Mouse (Mus musculus) fat pad, adult 2 months (tissue): ENCODE measurements around the gene Rbm28.
A peak's percentile ranks its signal among the peaks of the same experiment; 100 is the strongest.

ENCODE experiments used
- DNase-seq: peaks from one replicate; pipeline ENCODE4 v3.0.0-alpha.2; 2011; ENCODE audit warnings: low read depth, low spot score; ENCODE audit errors: extremely low read depth

Rbm28 gene

DNA sequence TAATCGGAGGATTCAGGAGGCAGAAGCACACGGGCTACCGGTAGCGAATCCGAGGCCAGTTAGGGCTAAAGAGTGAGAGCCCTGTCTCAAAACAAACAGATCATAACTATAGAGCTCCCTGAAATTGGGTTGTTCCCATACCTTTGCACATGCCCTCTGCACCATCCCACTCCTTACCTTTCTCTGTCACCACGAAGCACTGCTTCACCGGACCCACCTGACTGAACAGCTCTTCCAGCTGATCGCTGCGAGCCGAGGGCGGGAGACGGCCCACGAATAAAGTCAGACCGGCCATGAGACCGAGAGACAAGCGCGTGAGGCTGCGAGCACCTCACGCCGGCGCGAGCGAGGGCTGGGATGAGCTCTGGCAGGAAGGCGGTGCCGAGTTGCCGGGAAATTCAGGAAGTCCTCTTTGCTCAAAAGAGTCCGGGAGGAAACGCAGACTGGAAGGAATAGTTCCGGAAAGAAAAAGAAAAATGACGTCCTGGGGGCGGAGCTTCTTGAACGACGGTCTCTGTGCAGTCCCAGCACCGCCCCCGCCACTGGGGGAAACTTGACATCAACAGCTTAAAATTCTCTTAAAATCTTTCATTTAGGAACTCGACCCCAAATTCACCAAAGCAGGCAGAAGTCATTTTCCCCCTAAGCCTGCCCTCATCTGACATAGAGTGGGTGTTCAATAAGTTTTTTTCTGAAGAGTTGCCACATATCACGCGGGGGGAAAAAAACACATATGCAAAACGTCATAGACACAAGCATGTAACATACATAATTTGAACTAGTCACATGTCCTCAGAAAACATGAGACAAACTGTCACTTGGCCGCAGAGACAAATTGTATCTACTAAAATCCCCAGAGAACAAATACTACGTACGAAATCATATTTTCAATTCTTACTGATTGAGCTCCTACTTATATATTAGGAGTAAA lies at the start of gene Rbm28:
Gene Rbm28 (minus strand): TSS at position 693 of the 931 bp plus-strand sequence.
- peak; percentile 59 for DNase-seq

GRCm38 (mm10) chr6:29214245-29214644 lies 49.4 kb upstream of the Rbm28 start:
- DNase-seq: no peak

DNA sequence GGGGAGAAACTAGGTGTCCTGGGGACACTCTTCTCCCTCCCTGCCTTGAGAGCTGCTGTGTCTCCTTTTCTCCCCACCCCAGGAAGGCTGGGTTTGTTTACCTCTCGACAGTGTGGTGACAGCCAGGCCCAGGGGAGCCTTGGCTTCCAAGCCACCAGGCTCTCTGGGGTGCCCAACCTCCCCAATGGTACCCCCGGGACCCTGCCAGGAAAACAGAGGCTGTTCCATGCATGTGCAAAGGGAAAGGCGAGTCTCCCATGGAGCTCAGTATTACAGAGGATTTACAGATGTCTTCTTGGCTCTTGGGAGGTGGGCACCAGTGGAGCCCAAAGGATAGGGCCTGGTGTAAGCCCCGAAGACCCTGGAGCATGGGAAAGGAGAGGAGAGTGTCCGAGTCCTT lies 48.6 kb upstream of the Rbm28 start:
- no peak for DNase-seq

- DNase-seq: no peak
Observed at GRCm38 (mm10) chr6:29211806-29212492, 47.1 kb upstream of the Rbm28 start.

DNA sequence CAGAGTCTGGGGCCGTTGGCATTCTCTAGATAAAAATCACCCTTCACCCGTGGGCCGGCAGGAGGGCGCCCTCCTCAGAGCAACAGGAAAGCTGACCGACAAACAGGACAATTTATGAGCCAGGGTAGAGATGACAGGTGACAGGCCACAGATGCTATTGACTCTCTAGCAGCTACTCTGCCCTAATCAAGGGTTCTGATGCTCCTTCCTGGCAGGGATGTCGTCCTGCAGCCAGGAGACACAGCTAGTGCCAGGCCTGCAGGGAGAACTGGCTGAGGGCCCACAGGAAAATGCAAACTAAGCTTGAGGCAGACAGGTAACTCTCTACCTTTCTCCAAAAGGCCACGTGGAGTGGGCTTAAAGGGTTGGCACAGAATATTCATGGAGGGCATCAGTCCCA lies 46.3 kb upstream of the Rbm28 start:
- no peak for DNase-seq

- DNase-seq: no peak
Observed at GRCm38 (mm10) chr6:29210231-29210936, 45.6 kb upstream of the Rbm28 start.

DNA sequence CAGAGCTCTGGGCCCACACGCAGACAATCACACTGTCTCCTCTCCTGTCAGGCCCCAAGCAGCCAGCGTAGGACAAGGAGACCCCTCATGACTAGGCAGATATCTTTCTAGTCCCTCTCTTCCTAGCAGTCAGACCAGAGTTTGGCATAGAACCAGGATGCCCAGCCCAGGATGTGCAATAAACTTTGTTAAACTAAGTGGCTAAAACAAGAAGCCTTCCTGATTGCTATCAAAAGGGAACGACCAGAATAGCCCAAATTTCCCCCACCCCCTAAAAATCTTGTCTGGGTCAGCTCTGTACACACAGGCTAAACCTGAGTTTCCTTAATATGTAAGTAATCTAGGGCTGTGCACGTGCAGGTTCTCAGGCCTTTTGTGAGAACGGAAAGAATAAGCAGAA lies 43.4 kb upstream of the Rbm28 start:
- no peak for DNase-seq

DNA sequence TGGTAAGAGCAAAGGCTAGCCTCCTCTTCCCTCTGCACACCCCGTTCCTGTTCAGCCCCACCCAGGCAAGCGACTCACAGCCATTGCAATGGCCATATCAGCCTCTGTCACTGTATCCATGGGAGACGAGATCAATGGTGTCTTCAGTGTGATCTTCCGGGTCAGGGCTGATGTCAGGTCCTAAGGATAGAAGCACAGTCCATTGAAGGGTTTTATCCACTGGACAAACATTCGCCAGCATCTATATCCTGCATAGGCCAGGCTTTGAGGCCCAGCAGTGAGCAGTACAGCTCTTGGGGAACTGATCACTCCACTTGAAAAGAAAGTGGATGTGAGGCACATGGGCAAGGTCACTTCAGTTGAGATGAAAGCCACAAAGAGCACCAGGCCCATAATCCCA lies 42.2 kb upstream of the Rbm28 start:
- DNase-seq: no peak

- no peak for DNase-seq
Observed at GRCm38 (mm10) chr6:29206006-29206405, 41.2 kb upstream of the Rbm28 start.

DNA sequence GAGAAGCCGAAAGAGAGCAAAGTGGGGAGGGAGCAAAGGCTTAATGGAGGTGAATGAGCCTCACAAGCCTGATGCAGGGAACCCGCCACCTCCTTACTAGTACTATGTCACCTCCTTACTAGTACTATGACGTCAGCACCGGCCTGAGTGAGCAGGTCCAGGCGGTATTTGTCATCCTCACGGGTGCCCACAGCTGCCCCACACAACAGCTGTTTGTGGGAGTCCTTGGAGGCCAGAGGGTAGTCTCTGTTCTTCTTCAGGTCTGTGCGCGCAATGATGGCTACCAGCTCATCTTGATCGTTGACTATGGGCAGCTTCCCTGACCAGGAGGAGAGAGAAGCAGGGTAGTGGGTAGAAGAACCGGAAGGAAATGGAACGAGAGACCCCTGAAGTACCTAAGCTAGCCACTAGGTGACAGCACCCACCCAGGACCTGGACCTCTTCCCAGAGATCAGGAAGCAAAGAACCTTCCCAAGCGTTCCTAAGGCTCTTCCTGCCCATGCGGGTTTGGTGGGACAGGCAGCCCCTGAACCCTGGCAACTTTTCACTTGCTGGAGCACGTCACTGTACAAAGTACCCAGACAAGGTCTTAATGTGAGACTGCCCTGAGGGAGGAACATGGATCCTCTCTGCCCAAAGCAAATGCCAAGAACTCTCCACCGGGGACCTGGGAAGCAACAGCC lies 40.3 kb upstream of the Rbm28 start:
- no peak for DNase-seq

- DNase-seq: no peak
Observed at GRCm38 (mm10) chr6:29203861-29204585, 39.2 kb upstream of the Rbm28 start.

GRCm38 (mm10) chr6:29203096-29203495 lies 38.3 kb upstream of the Rbm28 start:
- DNase-seq: no peak

GRCm38 (mm10) chr6:29201988-29202387 lies 37.2 kb upstream of the Rbm28 start:
- no peak for DNase-seq

- no peak for DNase-seq
Observed at GRCm38 (mm10) chr6:29201341-29201740, 36.5 kb upstream of the Rbm28 start.

DNA sequence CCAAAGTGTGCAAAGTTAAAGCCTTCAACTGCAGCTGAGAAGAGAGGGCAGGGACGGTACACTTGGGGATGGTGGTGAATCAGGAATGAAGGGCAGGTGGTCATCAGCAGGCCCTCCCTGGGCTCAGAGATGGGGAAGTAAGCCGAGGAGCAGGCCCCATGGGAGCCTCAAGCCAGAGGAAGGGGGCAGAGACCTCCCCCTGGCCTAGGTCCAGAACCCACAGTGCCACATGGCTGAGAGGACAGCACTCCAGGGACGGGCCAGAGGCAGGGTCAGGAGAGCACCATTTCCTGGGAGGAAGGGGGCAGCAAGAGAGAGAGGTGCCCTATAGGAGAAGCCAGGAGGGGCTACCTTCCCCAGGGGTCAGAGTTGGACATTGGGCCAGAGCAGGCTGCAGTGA lies 35.7 kb upstream of the Rbm28 start:
- no peak for DNase-seq

GRCm38 (mm10) chr6:29199223-29199855 lies 34.5 kb upstream of the Rbm28 start:
- DNase-seq: no peak

- DNase-seq: no peak
Observed at GRCm38 (mm10) chr6:29198309-29199222, 33.8 kb upstream of the Rbm28 start.

- no peak for DNase-seq
Observed at GRCm38 (mm10) chr6:29195846-29196698, 31.3 kb upstream of the Rbm28 start.
